Mouse (Mus musculus) urinary bladder, postnatal 14 days (tissue): ENCODE results near the gene Fam168a.

Experiments
- DNase-seq: peaks from one replicate; pipeline ENCODE4 v3.0.0; 2021; ENCODE audit warnings: low spot score

Fam168a gene

DNA sequence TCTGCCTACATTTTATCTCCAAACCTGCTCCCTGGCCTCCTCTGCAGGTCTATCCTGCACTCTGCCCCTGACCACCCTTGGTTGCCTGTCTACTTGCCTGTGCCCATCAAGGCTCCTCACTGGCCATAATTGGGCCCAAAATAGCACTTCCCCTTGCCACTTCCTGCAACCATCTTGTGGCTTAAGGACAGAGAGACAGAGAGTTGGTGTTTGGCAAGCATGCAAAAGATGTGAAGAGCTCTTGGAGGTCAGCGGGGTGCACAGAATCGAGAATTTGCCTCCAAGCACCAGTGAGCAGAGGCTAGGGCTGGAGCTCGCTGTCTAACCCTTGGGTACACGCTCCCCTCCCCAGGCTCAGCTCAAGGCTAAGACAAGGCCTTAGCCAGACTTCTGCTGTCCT lies 162.1 kb downstream of the Fam168a start:
- DNase-seq: no peak

DNA sequence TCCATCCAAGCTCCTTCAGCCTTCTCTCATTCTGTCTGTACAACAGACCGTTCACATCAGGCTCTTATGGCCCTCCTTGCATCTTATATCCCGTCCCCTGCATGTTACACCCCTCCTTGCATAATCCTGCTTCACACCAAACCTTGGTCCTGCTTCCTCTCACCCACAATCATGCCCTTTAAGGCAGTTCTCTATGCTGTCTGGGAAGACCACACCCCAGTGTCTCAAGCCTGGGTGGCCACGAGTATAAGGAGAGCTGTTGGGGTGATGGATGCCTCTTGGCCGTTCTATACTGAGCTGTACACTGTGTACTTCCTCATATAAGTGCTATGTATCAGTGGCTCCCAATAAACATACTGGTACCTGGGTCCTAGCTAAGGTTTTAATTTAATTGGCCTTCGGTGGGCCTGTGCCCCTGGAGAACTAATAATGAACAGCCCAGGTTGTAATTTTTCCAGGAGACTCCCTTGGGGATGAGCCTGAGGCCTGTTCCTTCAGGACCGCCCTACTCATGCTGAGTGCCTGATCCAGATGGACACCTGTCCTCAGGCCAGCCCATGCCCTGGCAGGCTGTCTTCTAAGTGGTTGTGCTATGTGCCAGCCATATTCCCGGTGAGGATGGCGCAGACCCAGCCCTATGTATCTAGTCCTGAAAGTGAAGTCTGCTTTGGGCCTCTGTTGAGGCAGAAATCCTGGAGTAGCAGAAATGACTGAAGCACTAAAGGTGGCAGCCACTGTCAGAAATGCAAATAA lies 163.6 kb downstream of the Fam168a start:
- DNase-seq: no peak

DNA sequence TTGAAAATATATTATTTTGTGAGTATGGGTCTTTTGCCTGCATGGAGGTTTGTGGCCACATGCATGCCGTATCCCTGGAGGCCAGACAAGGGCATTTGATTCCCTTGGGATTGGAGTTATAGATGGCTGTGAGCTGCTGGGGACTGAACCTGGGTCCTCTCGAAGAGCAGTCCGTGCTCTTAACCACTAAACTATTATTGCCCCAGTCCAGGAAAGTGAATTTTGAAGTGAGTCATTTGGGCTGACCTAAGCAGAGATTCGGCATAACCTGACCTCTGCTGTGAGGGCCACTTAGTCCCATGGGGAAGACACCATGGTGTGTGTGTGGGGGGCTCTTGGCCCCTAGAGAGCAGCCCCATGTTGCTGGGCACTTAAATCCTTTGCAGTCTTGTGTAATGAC lies 164.9 kb downstream of the Fam168a start:
- no peak for DNase-seq

DNA sequence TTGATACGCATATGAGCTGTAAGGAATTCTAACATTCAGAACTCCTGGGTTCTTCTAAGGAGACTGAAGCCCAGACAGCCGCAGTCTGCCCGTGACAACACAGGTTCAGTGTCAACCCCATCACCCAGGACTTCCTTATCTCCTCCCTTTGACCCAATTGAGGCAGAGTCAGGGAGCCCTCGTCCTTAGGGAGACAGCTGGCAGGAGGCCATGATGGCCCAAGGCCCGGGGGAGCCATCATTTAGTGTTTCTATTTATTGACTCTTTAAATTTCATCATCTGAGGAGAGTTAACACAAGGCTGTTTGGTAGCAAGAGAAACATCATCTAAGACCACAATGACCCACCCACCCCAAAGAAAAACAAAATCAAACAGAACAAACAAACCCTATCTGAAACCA lies 165.5 kb downstream of the Fam168a start:
- DNase-seq: no peak

DNA sequence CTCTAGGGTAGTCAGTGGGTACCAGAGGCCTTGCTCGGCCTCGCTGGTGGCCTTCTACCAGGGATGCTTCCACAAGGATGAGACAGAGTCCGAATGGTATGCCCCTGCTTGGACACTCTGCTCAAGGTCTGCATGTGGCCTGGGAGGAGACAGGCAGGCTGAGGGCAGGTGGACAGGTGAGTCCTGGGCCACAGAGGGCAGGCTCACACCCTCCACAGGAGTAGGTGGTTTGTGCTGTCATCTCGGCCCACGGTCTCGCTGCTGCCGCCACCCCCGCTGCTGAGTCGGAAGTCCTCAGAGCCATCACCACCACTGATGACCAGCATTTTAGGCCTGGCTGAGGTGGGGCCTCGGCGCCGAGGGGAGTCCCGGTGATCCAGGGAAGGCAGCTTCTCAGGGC lies 166.8 kb downstream of the Fam168a start:
- no peak for DNase-seq

DNA sequence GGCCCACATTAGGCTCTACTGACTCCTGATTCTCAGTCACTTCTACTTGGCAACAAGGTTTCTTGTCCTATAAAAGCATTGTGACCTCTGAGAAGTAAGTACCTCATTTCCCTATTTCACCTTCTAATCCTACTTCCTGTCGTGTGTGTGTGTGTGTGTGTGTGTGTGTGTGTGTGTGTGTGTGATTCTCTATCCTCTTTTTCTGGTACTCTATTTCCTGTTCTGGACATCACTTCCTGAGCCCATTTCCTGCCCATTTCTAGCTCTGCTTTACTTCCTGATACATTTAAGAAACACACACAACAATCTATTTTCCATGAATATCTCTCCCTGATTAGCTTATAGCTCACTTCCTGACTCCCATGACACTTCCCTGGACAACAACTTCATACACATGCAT lies 169.4 kb downstream of the Fam168a start:
- no peak for DNase-seq

DNA sequence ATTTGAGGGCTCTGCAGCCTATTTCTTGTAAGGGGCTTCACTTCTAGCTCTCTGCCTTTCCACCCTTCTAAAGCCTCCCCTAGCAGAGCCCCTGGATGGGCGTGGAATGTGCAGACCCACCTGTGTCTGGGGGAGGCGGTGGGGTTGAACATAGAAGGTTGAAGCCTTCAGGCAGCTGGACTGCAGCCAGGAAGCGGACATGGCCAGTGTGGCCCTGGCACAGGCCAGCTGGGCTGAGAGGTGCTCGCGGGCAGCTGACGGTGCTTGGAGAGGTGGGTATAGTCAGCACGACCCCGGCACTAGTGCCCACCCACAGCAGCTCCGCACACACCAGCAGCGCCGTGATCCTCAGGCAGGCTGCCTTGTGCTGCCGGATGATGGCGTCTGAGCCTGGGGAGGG lies 169.9 kb downstream of the Fam168a start:
- no peak for DNase-seq

DNA sequence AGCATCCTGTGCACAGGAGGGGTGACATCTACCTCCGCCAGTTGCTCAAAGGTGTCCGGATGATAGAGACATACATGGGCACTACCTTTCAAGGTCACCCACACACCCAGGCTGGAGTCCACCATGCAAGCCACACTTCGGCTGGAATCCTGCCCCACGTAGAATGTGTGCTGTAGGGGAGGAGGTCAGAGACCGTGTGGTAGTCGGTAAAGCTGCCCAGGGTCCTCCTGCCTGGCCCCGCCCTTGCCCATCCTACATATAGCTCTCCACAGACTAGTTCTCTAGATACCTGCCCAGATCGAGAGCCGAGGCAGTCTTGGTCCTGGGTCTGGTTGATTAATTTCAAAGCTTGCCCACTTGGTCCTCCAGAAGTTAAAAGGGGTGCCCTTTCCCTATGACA lies 170.3 kb downstream of the Fam168a start:
- no peak for DNase-seq

DNA sequence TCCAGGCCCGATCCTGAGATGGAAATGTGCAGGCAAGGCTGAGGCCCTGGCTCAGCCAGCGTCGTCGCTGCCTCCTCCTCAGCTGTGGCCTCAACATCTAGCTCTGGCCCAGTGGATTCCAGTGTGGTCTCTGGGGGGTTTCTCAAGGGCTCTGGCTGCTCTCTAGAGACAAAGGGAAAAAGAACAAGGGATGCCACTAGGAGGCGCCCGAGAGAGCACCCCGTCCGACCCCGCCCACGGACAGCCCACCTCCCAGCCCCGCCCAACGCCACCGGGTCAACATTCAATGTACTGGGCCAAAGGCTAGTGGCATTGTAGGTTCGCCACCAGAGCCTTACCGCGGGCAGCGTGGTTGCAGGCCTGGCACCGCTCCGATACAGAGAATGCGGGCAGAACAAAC lies 173.2 kb downstream of the Fam168a start:
- peak; percentile 84 for DNase-seq

DNA sequence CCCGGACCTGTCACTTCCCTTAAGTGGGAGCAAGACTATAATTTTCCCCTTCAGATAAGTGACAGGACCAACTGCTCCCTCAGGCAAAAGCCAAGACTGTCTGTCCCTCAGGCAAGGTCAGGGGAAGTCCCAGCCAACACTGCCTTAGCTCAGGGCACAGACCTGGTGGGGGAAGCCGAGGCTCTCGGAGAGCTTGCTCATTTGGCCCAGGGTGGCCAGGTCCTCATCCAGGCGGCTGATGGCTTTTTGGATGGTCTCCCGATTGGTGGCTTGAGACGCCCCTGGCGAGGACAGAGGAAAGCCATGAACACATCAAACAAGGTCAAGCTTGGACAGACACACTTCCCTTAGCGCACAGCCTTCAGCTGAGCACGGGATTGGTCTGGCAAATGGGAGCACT lies 175.1 kb downstream of the Fam168a start:
- no peak for DNase-seq

DNA sequence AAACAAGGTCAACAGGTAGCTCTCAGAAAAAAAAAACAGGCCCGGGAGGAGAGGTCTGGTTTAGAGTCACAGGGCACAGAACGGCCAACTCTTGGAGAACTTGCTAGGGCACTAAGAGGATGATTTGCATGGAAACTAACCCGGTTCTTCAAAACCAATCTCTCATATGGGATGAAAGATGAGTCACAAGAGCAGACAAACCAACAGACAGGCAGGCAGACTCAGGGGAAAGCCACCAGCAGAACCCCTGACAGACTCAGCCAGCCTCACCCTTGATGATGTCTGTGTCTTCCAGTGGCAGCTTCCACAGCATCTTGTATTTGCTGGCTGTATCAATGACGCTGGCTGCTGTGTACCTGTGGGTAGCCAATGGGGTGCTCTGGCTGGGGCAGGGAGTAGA lies 175.5 kb downstream of the Fam168a start:
- DNase-seq: no peak

DNA sequence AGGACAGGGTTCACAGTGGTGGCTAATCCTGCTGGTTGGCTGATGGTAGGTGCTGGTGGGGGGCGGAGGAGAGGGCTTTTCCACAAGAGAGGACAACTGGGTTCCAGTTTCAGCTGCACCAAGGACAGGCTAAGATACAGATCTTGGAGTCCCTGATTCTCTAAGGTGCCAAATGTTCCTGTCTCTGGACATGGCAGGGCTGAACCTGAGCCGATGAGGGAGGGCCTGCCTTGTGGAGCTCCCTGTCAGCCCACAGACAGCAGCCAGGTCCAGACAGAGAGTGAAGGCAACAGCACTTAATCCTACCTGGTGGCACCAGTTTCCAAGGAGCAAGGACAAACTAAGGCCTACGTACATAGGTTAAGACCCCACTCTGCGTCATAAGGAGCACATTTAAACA lies 178.0 kb downstream of the Fam168a start:
- DNase-seq: no peak

DNA sequence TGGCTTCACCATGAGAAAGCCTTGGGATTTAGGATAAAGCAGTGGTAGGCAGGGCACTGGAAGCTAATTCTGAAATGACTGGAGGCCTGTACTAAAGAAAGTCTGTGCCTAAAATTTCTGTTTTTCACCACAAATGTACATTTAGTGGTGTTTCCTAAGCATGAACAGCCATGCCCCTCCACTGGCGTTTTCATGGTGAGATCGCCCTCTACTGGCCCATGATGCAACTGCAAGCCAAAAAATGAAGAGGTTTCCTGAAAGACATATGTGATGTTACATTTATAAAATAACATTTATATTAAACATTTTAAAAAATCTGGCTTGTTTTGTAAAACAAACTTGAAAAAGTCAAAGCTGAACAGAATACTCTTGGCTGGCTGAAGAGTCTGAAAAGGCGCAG lies 180.1 kb downstream of the Fam168a start:
- DNase-seq: peak; percentile 44
